Mouse (Mus musculus) left cerebral cortex, postnatal 4 days (tissue): Measurements from ENCODE around the gene Ubash3a. TPM values are rescaled to one million over a fixed set of nuclear protein-coding genes. Genes with fewer than 3 reads are reported as not detected.
"Not testable (repeated sequence)": the region's sequence is repeated elsewhere in the genome, so short reads cannot be mapped to it uniquely, and the experiment has no call there.

ENCODE experiments used
- DNase-seq: peaks from one replicate; pipeline ENCODE4 v3.0.0-alpha.2; 2022
- intact Hi-C: fragments of 180-260 bp; cut with DNase I; formaldehyde crosslinking; loops from one replicate; pipeline ENCODE4 v1.15.1; 2025
- total RNA-seq, 2 experiments: library from RNA; stranded (reverse); gene quantifications; 2 replicates each; pipeline ENCODE4 v1.2.3; 2021

Ubash3a gene
- total RNA-seq, 2 experiments from 2014 or later = not detected

- no peak for DNase-seq
- intact Hi-C loops = loop anchor here (2.0 kb wide), 1 partner anchor 38 kb away; no protein-coding TSS in a partner anchor
Observed at GRCm38 (mm10) chr17:31259145-31259544, 51.5 kb downstream of the Ubash3a start.

- intact Hi-C loops = loop anchor here (2.0 kb wide), 1 partner anchor 37 kb away; no protein-coding TSS in a partner anchor
- DNase-seq = no peak
Observed at GRCm38 (mm10) chr17:31259825-31260224, 52.2 kb downstream of the Ubash3a start.

- no peak for DNase-seq
- intact Hi-C loops = no loop called here
Observed at GRCm38 (mm10) chr17:31260430-31260829, 52.8 kb downstream of the Ubash3a start.

- DNase-seq = no peak
- intact Hi-C loops = no loop called here
Observed at GRCm38 (mm10) chr17:31261352-31261751, 53.7 kb downstream of the Ubash3a start.

GRCm38 (mm10) chr17:31262715-31263114, 55.0 kb downstream of the Ubash3a start:
- no peak for DNase-seq
- intact Hi-C loops = no loop called here

GRCm38 (mm10) chr17:31263770-31264169, 56.1 kb downstream of the Ubash3a start:
- intact Hi-C loops = no loop called here
- no peak for DNase-seq

- no peak for DNase-seq
- intact Hi-C loops = no loop called here
Observed at GRCm38 (mm10) chr17:31264372-31264771, 56.7 kb downstream of the Ubash3a start.

GRCm38 (mm10) chr17:31265171-31265572, 57.5 kb downstream of the Ubash3a start:
- intact Hi-C loops = no loop called here
- DNase-seq = no peak

- intact Hi-C loops = no loop called here
Observed at GRCm38 (mm10) chr17:31265831-31266230, 58.2 kb downstream of the Ubash3a start.

GRCm38 (mm10) chr17:31266321-31266950, 58.8 kb downstream of the Ubash3a start:
- intact Hi-C loops = no loop called here
- DNase-seq = no peak

More at GRCm38 (mm10) chr17:31265831-31266230, 58.2 kb downstream of the Ubash3a start:
- no peak for DNase-seq

- intact Hi-C loops = no loop called here
- no peak for DNase-seq
Observed at GRCm38 (mm10) chr17:31267138-31267537, 59.5 kb downstream of the Ubash3a start.

GRCm38 (mm10) chr17:31267603-31268002, 59.9 kb downstream of the Ubash3a start:
- no peak for DNase-seq
- intact Hi-C loops = no loop called here

- DNase-seq = no peak
- intact Hi-C loops = no loop called here
Observed at GRCm38 (mm10) chr17:31268016-31268415, 60.3 kb downstream of the Ubash3a start.

- intact Hi-C loops = loop anchor here (10.0 kb wide), 1 partner anchor 255 kb away; no protein-coding TSS in a partner anchor
- no peak for DNase-seq
Observed at GRCm38 (mm10) chr17:31269761-31270160, 62.1 kb downstream of the Ubash3a start.

- DNase-seq = no peak
- intact Hi-C loops = loop anchor here (10.0 kb wide), 1 partner anchor 255 kb away; no protein-coding TSS in a partner anchor
Observed at GRCm38 (mm10) chr17:31270246-31270645, 62.6 kb downstream of the Ubash3a start.

GRCm38 (mm10) chr17:31270736-31271135, 63.1 kb downstream of the Ubash3a start:
- intact Hi-C loops = loop anchor here (10.0 kb wide), 1 partner anchor 256 kb away; no protein-coding TSS in a partner anchor
- DNase-seq = not testable (repeated sequence)

GRCm38 (mm10) chr17:31271136-31271851, 63.6 kb downstream of the Ubash3a start:
- DNase-seq = no peak
- intact Hi-C loops = loop anchor here (10.0 kb wide), 1 partner anchor 256 kb away; no protein-coding TSS in a partner anchor

- intact Hi-C loops = loop anchor here (10.0 kb wide), 1 partner anchor 258 kb away; no protein-coding TSS in a partner anchor
- no peak for DNase-seq
Observed at GRCm38 (mm10) chr17:31272416-31273165, 64.9 kb downstream of the Ubash3a start.

- intact Hi-C loops = loop anchor here (10.0 kb wide), 1 partner anchor 259 kb away; no protein-coding TSS in a partner anchor
- DNase-seq = no peak
Observed at GRCm38 (mm10) chr17:31273631-31274030, 66.0 kb downstream of the Ubash3a start.

GRCm38 (mm10) chr17:31275181-31275580, 67.5 kb downstream of the Ubash3a start:
- intact Hi-C loops = loop anchor here (10.0 kb wide), 1 partner anchor 260 kb away; no protein-coding TSS in a partner anchor
- DNase-seq = no peak
